Mouse (Mus musculus): ENCODE results near the gene Ndufs2. TPM values are rescaled to one million over a fixed set of nuclear protein-coding genes. Genes with fewer than 3 reads are reported as not detected.

Ndufs2 gene
- total RNA-seq, 2 experiments from 2014 or later = 280 to 296 TPM

GRCm38 (mm10) chr1:171204249-171204644, 46.9 kb downstream of the Ndufs2 start:
- no peak for DNase-seq (ENCODE audit: extremely low spot score in 1 of 2, low spot score in 1 of 2)

- DNase-seq (ENCODE audit: extremely low spot score in 1 of 2, low spot score in 1 of 2) = no peak
Observed at GRCm38 (mm10) chr1:171203471-171204248, 47.5 kb downstream of the Ndufs2 start.

- DNase-seq (ENCODE audit: extremely low spot score in 1 of 2, low spot score in 1 of 2) = no peak
Observed at GRCm38 (mm10) chr1:171200769-171201168, 50.4 kb downstream of the Ndufs2 start.

- no peak for DNase-seq (ENCODE audit: extremely low spot score in 1 of 2, low spot score in 1 of 2)
Observed at GRCm38 (mm10) chr1:171199532-171199931, 51.7 kb downstream of the Ndufs2 start.

- DNase-seq (ENCODE audit: extremely low spot score in 1 of 2, low spot score in 1 of 2) = peak in 1 of 2 experiments; percentile 24
Observed at GRCm38 (mm10) chr1:171195887-171196397, 55.2 kb downstream of the Ndufs2 start, which contains the start of gene Pcp4l1. Pcp4l1 (minus strand) TSS chr1:171196268.

GRCm38 (mm10) chr1:171195046-171195822, 56.0 kb downstream of the Ndufs2 start:
- DNase-seq (ENCODE audit: extremely low spot score in 1 of 2, low spot score in 1 of 2) = no peak

- no peak for DNase-seq (ENCODE audit: extremely low spot score in 1 of 2, low spot score in 1 of 2)
Observed at GRCm38 (mm10) chr1:171193911-171194830, 57.0 kb downstream of the Ndufs2 start.

- DNase-seq (ENCODE audit: extremely low spot score in 1 of 2, low spot score in 1 of 2) = no peak
Observed at GRCm38 (mm10) chr1:171193093-171193840, 57.9 kb downstream of the Ndufs2 start.

- DNase-seq (ENCODE audit: extremely low spot score in 1 of 2, low spot score in 1 of 2) = no peak
Observed at GRCm38 (mm10) chr1:171192283-171192682, 58.9 kb downstream of the Ndufs2 start.

GRCm38 (mm10) chr1:171190832-171191231, 60.4 kb downstream of the Ndufs2 start:
- DNase-seq (ENCODE audit: extremely low spot score in 1 of 2, low spot score in 1 of 2) = no peak

- no peak for DNase-seq (ENCODE audit: extremely low spot score in 1 of 2, low spot score in 1 of 2)
Observed at GRCm38 (mm10) chr1:171189476-171190114, 61.6 kb downstream of the Ndufs2 start.

- no peak for DNase-seq (ENCODE audit: extremely low spot score in 1 of 2, low spot score in 1 of 2)
Observed at GRCm38 (mm10) chr1:171189046-171189445, 62.1 kb downstream of the Ndufs2 start.

GRCm38 (mm10) chr1:171187851-171188700, 63.1 kb downstream of the Ndufs2 start:
- no peak for DNase-seq (ENCODE audit: extremely low spot score in 1 of 2, low spot score in 1 of 2)

GRCm38 (mm10) chr1:171185655-171186054, 65.5 kb downstream of the Ndufs2 start:
- DNase-seq (ENCODE audit: extremely low spot score in 1 of 2, low spot score in 1 of 2) = no peak
